18 mouse cellular contexts compared by ENCODE assay signal in the genomic region with DNA sequence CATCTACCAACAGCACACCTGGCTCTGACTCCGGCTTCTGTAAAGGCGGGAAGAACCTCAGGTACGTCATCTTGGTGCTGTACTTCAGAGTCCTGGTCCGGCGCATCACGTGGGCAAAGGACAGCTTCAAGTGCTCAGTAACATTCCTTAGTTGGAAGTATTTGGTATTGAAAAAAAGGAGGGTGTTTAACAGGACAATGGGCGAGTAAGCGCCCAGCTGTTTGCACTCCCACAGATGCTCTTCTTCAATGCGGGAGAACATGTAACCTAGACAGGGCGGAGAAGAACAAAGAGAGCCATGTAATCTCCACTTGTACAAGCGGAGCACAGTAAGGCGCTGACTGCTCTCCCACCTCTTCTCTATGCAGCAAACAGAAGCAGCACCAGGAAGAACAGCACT.
"Had no signal": no experiment of that assay in that cellular context is flagged by ENCODE, and none has a peak within 500 bp of the region (broad histone marks: within the 10 kb centered on the region; RNA-seq: fewer than 3 reads in every experiment).

No protein-coding gene starts in this region.

- H3K4me2 ChIP-seq: liver, embryonic 13.5 days; midbrain, embryonic 13.5 days had no signal

- H3K4me3 ChIP-seq: layer of hippocampus, adult 2 months; left cerebral cortex, adult 2 months; liver, embryonic 13.5 days; megakaryocyte, embryonic 14.5 days; midbrain, embryonic 10.5 days; midbrain, embryonic 13.5 days; myocyte had no signal

- ATAC-seq: intestine, postnatal 0 days; midbrain, embryonic 13.5 days; midbrain, embryonic 16.5 days had no signal

- DNase-seq: kidney, adult 2 months; kidney, postnatal 25 days; layer of hippocampus, postnatal 36 days; liver, embryonic 13.5 days; lung, adult 2 months; lung, postnatal 36 days; right cerebral cortex, postnatal 4 days; thymus, postnatal 25 days had no signal

- H3K27me3 ChIP-seq: liver, embryonic 13.5 days; megakaryocyte, embryonic 14.5 days; midbrain, embryonic 13.5 days had no signal

- H3K9ac ChIP-seq: liver, embryonic 13.5 days; midbrain, embryonic 13.5 days had no signal

- H3K4me1 ChIP-seq: liver, embryonic 13.5 days; midbrain, embryonic 10.5 days; midbrain, embryonic 13.5 days had no signal

- H3K9me3 ChIP-seq: liver, embryonic 13.5 days; megakaryocyte, embryonic 14.5 days; midbrain, embryonic 10.5 days; midbrain, embryonic 13.5 days had no signal

- H3K27ac ChIP-seq: kidney, postnatal 0 days; layer of hippocampus, adult 2 months; left cerebral cortex, adult 2 months; liver, embryonic 13.5 days; midbrain, embryonic 10.5 days; midbrain, embryonic 13.5 days; stomach, postnatal 0 days had no signal
